Mouse (Mus musculus) stomach, embryonic 15.5 days (tissue): ENCODE measurements around the gene Dhrs11. TPM values are rescaled to one million over a fixed set of nuclear protein-coding genes. Genes with fewer than 3 reads are reported as not detected.
"Not testable (repeated sequence)": the region's sequence is repeated elsewhere in the genome, so short reads cannot be mapped to it uniquely, and the experiment has no call there.

ENCODE experiments used
- ATAC-seq: fragments of 200-750 bp; cut with Nextera tagmentation; 2 replicates; pipeline ENCODE4 v1.8.0; 2017; ENCODE audit warnings: low read depth, moderate number of reproducible peaks, moderate TSS enrichment; ENCODE audit not compliant: insufficient read depth, low FRiP score
- H3K27ac ChIP-seq: fragments of 300-500 bp; sonication (generic); 2 replicates; pipeline ENCODE4 v1.5.1; 2015; ENCODE audit warnings: mild to moderate bottlenecking, inconsistent platforms
- H3K27me3 ChIP-seq: fragments of 300-500 bp; sonication (generic); replicated peaks from 2 replicates; pipeline ENCODE4 v1.6.1; 2015; ENCODE audit warnings: inconsistent platforms
- H3K36me3 ChIP-seq: fragments of 300-500 bp; sonication (generic); 2 replicates; pipeline ENCODE4 v1.6.1; 2015; ENCODE audit warnings: inconsistent platforms
- H3K4me1 ChIP-seq: fragments of 300-500 bp; sonication (generic); 2 replicates; pipeline ENCODE4 v1.6.1; 2015; ENCODE audit warnings: inconsistent platforms
- H3K4me2 ChIP-seq: fragments of 300-500 bp; sonication (generic); 2 replicates; pipeline ENCODE4 v1.6.1; 2015; ENCODE audit warnings: mild to moderate bottlenecking, inconsistent platforms
- H3K4me3 ChIP-seq: fragments of 300-500 bp; sonication (generic); replicated peaks from 2 replicates; pipeline ENCODE4 v1.5.1; 2015; ENCODE audit warnings: inconsistent platforms
- H3K9ac ChIP-seq: fragments of 300-500 bp; sonication (generic); 2 replicates; pipeline ENCODE4 v1.6.1; 2015; ENCODE audit warnings: inconsistent platforms
- H3K9me3 ChIP-seq: fragments of 300-500 bp; sonication (generic); 2 replicates; pipeline ENCODE4 v1.6.1; 2016; ENCODE audit warnings: inconsistent platforms
- WGBS: fragments of 180-500 bp; shearing (Covaris S2); methylation state at CpG from one replicate; pipeline ENCODE4 v1.1.7; 2015; 5-methylcytosine and 5-hydroxymethylcytosine counted together
- polyA plus RNA-seq: library from polyadenylated mRNA; unstranded; fragments of >200 nt; fragmentation: Nextera tagmentation; extraction: Ambion mirVana; gene quantifications from 2 replicates; pipeline ENCODE4 v1.2.1, GENCODE M21; 2015

The Dhrs11 gene
- 32.0 and 38.2 TPM in 2 replicates for polyA plus RNA-seq

DNA sequence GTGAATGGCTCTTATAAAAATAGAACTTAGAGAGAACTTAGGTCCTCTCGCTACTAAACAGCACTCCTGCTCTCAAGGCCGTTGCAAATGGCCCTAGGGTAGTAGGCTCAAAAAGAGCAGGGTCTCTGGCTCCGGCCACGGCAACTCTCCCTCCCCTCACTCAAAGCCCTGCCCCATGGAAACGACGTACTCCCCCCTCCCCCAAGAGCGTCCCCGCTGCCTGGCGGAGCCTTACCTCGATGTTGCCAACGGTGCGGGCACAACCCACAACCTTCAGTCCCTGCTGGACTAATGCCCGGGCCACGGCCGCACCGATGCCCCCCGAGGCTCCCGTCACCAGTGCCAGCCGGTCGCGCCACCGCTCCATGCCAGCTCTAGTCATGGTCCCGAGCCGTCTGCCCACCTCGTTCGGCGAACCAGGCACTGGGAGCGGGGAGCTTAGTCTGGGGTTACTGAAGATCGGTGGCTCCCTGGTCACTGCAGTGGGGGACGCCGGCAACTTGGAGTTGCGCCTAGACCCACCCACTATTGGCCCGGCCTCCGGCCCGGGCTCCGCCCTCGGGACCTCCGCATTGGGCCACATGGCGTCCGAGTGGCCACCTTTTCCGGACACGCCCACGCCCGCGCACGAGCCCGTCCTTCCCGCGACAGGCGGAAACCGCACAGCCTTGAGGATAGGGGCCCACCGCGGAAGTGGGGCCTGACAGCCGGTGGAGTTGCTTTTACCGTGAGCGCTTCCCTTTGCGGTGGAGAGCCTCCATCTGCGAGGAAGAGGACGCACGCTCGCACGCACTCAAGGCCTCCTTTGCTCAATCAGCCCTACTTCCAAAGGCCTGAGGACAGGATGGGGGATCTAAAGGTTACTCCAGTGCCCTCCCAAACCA, at the start of gene Dhrs11:
TSS of gene Dhrs11 (minus strand) at position 479 of the 884 bp plus-strand sequence.
- H3K4me3 ChIP-seq, result peak within 1 kb of the TSS; percentile 83
- no peaks in the 10 kb centered on the region for H3K27me3 ChIP-seq
- H3K9ac ChIP-seq, result peak within 1 kb of the TSS; percentile 81
- H3K36me3 ChIP-seq, result peaks cover 19% of the 10 kb centered on the region; the same call in 1 of the 2 replicates
- peaks cover 4% of the 10 kb centered on the region; the same call in 1 of the 2 replicates for H3K4me1 ChIP-seq
- H3K27ac ChIP-seq, result peak within 1 kb of the TSS; percentile 87
- under 1% methylated on average over 62 of the region's 62 CpGs for WGBS
- peak within 1 kb of the TSS; percentile 94 for H3K4me2 ChIP-seq
- peak; percentile 94 for ATAC-seq
- no peaks in the 10 kb centered on the region for H3K9me3 ChIP-seq

- WGBS, result 60% methylated on average over 1 of the region's 1 CpGs
- H3K27me3 ChIP-seq, result not testable (repeated sequence)
These were observed 47.2 kb upstream of the Dhrs11 start for GRCm38 (mm10) chr11:84876020-84876419.

DNA sequence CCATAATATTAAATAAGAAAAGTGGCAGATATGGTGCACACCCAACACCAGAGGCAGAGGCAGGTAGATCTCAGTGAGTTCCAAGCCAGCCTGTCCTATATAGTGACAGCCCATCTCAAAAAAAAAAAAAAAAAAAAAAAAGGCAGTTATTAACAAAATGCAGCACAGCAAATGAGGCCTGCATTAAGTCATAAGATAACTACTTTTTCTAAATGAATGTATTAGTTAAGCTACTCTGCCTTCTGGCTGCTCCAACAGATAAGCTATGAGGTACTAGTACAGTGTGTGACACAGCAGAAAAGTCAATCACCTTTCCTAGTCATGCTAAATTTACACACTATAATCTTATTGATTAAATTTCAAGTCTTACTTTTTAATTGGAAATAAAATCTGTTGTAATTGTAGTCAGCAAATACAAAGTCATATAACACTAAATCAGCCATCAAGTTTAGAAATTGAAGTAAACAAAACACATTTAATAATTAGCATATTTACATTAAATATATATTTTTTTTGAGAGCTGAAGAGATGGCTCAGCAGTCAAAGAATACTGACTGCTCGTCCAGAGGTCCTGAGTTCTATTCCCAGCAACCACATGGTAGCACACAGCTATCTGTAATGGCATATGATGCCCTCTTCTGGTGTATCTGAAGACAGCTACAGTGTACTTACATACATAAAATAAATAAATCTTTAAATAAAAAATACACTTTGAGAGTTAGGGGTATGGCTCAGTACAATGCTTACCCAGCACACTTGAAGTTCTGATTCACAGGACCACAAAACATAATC, 44.4 kb upstream of the Dhrs11 start:
- Histone ChIP-seq H3K9ac (no peak overlapping the region), H3K36me3 (no peaks in the 10 kb centered on the region), H3K4me1 (no peaks in the 10 kb centered on the region), H3K4me2 (no peak overlapping the region), H3K27me3 (no peaks in the 10 kb centered on the region), H3K9me3 (no peaks in the 10 kb centered on the region), H3K4me3 (no peak overlapping the region), H3K27ac (no peak overlapping the region)
- WGBS, result 67% methylated on average over 1 of the region's 1 CpGs
- ATAC-seq, result no peak

More at GRCm38 (mm10) chr11:84876020-84876419, 47.2 kb upstream of the Dhrs11 start:
- H3K4me2 ChIP-seq, H3K4me3 ChIP-seq, H3K27ac ChIP-seq, H3K36me3 ChIP-seq, H3K9me3 ChIP-seq, ATAC-seq, H3K9ac ChIP-seq: not testable (repeated sequence)
- peaks cover 11% of the 10 kb centered on the region for H3K4me1 ChIP-seq

DNA sequence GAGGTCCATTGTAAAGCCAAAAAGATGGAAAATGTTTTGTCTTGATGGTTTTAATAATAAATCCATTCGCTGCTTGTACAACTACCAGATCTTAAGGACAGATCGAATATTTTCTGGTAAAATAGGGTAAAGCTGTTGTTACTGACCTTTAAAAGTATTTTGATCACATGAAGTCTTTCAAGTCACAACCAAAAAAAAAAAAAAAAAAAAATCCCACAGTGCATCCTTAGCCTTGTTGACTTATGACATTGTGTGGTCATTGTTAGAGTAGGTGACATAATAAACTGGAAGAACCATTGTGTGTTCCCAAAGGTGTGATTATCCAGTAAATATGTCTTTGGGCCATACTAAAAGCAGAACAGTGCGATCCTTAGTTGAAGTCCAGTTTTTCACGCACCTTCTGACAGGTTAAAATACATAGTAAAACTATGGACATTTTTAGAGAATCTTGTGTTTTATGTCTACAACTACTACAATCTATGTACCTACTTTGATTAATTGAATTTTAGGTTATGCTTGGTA, 42.8 kb upstream of the Dhrs11 start:
- peak overlapping the region; percentile 94 for H3K4me3 ChIP-seq
- H3K36me3 ChIP-seq, result no peaks in the 10 kb centered on the region
- no peaks in the 10 kb centered on the region for H3K9me3 ChIP-seq
- H3K4me1 ChIP-seq, result peaks cover 3% of the 10 kb centered on the region; the same call in 1 of the 2 replicates
- 64% methylated on average over 4 of the region's 4 CpGs for WGBS
- no peak for ATAC-seq
- no peaks in the 10 kb centered on the region for H3K27me3 ChIP-seq
- peak overlapping the region; percentile 90; the same call in 1 of the 2 replicates for H3K9ac ChIP-seq
- peak overlapping the region; percentile 99 for H3K27ac ChIP-seq
- peak overlapping the region; percentile 65 for H3K4me2 ChIP-seq

GRCm38 (mm10) chr11:84871046-84871445, 42.3 kb upstream of the Dhrs11 start:
- 0% methylated on average over 10 of the region's 10 CpGs for WGBS
- Histone ChIP-seq H3K4me1 (peaks cover 3% of the 10 kb centered on the region; the same call in 1 of the 2 replicates), H3K27me3 (no peaks in the 10 kb centered on the region), H3K9me3 (no peaks in the 10 kb centered on the region), H3K9ac (peak overlapping the region; percentile 90), H3K27ac (peak overlapping the region; percentile 99), H3K4me2 (peak overlapping the region; percentile 65), H3K36me3 (no peaks in the 10 kb centered on the region), H3K4me3 (peak overlapping the region; percentile 94)
- ATAC-seq, result peak; percentile 54

GRCm38 (mm10) chr11:84870337-84871043, 41.7 kb upstream of the Dhrs11 start, which contains the start of gene Ggnbp2:
Gene Ggnbp2 (minus strand): TSS chr11:84870817.
- Histone ChIP-seq H3K36me3 (no peaks in the 10 kb centered on the region), H3K4me2 (peak within 1 kb of the TSS; percentile 73), H3K4me1 (peaks cover 3% of the 10 kb centered on the region; the same call in 1 of the 2 replicates), H3K27me3 (no peaks in the 10 kb centered on the region), H3K9ac (peak within 1 kb of the TSS; percentile 94), H3K9me3 (no peaks in the 10 kb centered on the region), H3K27ac (peak within 1 kb of the TSS; percentile 99), H3K4me3 (peak within 1 kb of the TSS; percentile 94)
- peak; percentile 84 for ATAC-seq
- WGBS, result under 1% methylated on average over 50 of the region's 62 CpGs

GRCm38 (mm10) chr11:84869537-84870232, 40.9 kb upstream of the Dhrs11 start:
- peak overlapping the region; percentile 94 for H3K9ac ChIP-seq
- peak; percentile 80 for ATAC-seq
- no peaks in the 10 kb centered on the region for H3K27me3 ChIP-seq
- WGBS, result 1% methylated on average over 57 of the region's 61 CpGs
- no peaks in the 10 kb centered on the region for H3K36me3 ChIP-seq
- no peaks in the 10 kb centered on the region for H3K9me3 ChIP-seq
- H3K27ac ChIP-seq, result peak overlapping the region; percentile 98
- H3K4me3 ChIP-seq, result peak overlapping the region; percentile 94
- H3K4me2 ChIP-seq, result peak overlapping the region; percentile 73
- peaks cover 3% of the 10 kb centered on the region; the same call in 1 of the 2 replicates for H3K4me1 ChIP-seq

- 9% methylated on average over 7 of the region's 7 CpGs for WGBS
- peak overlapping the region; percentile 94 for H3K4me3 ChIP-seq
- peak overlapping the region; percentile 73 for H3K4me2 ChIP-seq
- H3K27ac ChIP-seq, result peak overlapping the region; percentile 98
- peaks cover 3% of the 10 kb centered on the region; the same call in 1 of the 2 replicates for H3K4me1 ChIP-seq
- ATAC-seq, result no peak
- H3K27me3 ChIP-seq, result no peaks in the 10 kb centered on the region
- H3K9ac ChIP-seq, result peak overlapping the region; percentile 94; the same call in 1 of the 2 replicates
- no peaks in the 10 kb centered on the region for H3K9me3 ChIP-seq
- no peaks in the 10 kb centered on the region for H3K36me3 ChIP-seq
These were observed 40.0 kb upstream of the Dhrs11 start for GRCm38 (mm10) chr11:84868786-84869259.

DNA sequence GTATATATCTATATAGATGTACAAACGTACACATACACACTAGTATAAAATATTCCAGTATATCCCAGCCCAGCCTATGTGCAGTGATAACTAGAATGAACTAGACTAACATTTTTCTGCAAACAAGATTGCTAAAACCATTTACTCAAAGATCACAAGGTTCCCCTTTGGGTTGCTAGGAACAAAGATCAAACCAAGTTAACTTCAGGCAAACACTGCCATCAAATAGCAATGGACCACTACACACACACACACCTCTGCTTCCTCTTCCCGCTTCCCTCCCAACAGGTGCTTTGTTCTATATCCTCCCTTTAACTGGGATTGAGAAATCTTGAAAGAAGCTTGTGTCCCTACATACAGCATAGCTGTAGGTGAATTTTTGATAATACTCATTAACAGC, 38.8 kb upstream of the Dhrs11 start:
- H3K4me2 ChIP-seq, result peak overlapping the region; percentile 30; the same call in 1 of the 2 replicates
- H3K27me3 ChIP-seq, result no peaks in the 10 kb centered on the region
- no peaks in the 10 kb centered on the region for H3K9me3 ChIP-seq
- ATAC-seq, result no peak
- peaks cover 3% of the 10 kb centered on the region; the same call in 1 of the 2 replicates for H3K4me1 ChIP-seq
- 76% methylated on average over 2 of the region's 2 CpGs for WGBS
- no peak overlapping the region for H3K27ac ChIP-seq
- no peaks in the 10 kb centered on the region for H3K36me3 ChIP-seq
- no peak overlapping the region for H3K9ac ChIP-seq
- no peak overlapping the region for H3K4me3 ChIP-seq

GRCm38 (mm10) chr11:84865268-84865667, 36.5 kb upstream of the Dhrs11 start:
- 42% methylated on average over 2 of the region's 2 CpGs for WGBS

More at GRCm38 (mm10) chr11:84865268-84865667, 36.5 kb upstream of the Dhrs11 start:
- Histone ChIP-seq H3K27ac (no peak overlapping the region), H3K36me3 (peaks cover 4% of the 10 kb centered on the region; the same call in 1 of the 2 replicates), H3K4me2 (no peak overlapping the region), H3K4me1 (peaks cover 3% of the 10 kb centered on the region; the same call in 1 of the 2 replicates), H3K4me3 (no peak overlapping the region), H3K9ac (no peak overlapping the region), H3K27me3 (no peaks in the 10 kb centered on the region), H3K9me3 (no peaks in the 10 kb centered on the region)
- no peak for ATAC-seq
